Mouse (Mus musculus): ENCODE measurements around the gene Map3k4.

DNA sequence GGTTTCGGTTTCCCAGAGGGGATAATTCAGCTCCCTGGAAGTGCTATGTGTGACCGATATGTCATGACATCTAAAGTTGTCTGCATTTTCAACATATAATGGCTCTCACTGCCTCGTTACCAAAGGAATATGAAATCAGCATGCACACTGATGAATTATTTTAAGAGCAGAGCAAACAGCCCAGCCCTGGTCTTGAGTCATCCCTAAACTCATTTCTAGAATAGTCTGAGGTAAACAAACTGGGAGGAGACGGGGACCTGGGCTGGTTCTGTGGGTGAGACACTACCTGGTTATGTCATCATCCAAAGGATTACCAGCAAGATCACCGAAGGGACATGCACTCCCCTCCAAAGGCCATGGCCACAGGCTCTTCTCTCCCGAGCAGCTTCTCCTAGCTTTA is 33.0 kb upstream of the Map3k4 start:
- TF ChIP-seq CTCF (IDR thresholded peaks at IDR 0.05; ENCODE audit: control insufficient read depth, insufficient read depth, insufficient replicate concordance, low read depth, low read length), result no peak
- TF ChIP-seq POLR2A (IDR thresholded peaks at IDR 0.05; ENCODE audit: control insufficient read depth, low read depth, low read length), result no peak
